Mouse (Mus musculus): ENCODE data around the gene Olfr180. TPM values are rescaled to one million over a fixed set of nuclear protein-coding genes. Genes with fewer than 3 reads are reported as not detected.

Gene Olfr180
- polyA plus RNA-seq (2015; fragmentation: Nextera tagmentation; extraction: Ambion mirVana) = not detected in 2 replicates

DNA sequence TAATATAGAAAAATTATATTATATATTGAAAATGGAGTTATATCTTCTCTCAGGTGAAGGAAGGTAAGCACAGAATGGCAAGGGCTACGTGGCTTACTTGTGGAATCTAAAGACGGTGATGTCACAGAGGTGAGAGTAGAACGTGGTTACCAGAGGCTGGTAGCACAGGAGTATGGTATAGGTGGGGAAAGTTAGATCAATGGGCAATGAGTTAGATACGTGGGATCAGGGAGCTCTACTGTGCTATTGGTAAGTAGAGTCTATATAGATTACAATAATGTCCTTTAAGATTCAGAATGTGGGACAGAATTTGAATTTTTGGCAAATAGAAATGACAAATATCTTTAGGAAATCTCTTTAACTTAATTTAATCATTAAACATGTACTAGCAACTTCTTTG is at the start of gene Olfr180:
Olfr180 (minus strand) TSS at position 101 of the 400 bp plus-strand sequence.
- no peaks in the 10 kb centered on the region for H3K27me3 ChIP-seq (ENCODE audit: control insufficient read depth, insufficient read depth, low read depth, low read length)
- WGBS = 73% methylated on average over 4 of the region's 4 CpGs
- no peak for ATAC-seq (ENCODE audit: low read depth)

DNA sequence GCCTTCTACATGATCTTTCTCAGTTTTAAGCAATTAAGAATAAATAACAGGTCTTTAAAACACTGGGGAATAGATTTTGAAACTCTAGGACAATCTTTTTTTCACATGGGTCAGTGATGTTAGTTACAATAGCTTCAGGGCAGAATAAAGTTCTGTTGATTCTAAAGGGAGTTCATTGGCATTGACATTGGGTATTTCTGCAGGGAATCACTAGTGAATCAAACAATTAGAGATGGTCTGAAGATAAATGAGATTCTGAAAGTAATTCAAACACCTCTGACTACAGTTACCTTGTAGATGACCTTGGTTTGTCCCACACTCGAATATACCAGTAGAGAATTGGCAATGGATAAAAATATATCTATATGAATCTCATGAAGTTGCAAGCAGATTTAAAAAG is 537 bp downstream of the Olfr180 start, which contains the start of gene Olfr181:
Olfr181 (minus strand) TSS at position 101 of the 400 bp plus-strand sequence.
- 51% methylated on average over 1 of the region's 1 CpGs for WGBS
- Histone ChIP-seq H3K27ac (ENCODE audit: low read length) (no peak within 1 kb of the TSS), H3K4me2 (ENCODE audit: low read depth, low read length) (no peak within 1 kb of the TSS), H3K36me3 (ENCODE audit: control insufficient read depth, insufficient read depth, low read length) (no peaks in the 10 kb centered on the region), H3K4me3 (ENCODE audit: low read length) (no peak within 1 kb of the TSS), H3K9ac (ENCODE audit: low read length) (no peak within 1 kb of the TSS), H3K4me1 (replicated peaks; ENCODE audit: control insufficient read depth, insufficient read depth, low read length) (no peaks in the 10 kb centered on the region), H3K27me3 (ENCODE audit: control insufficient read depth, insufficient read depth, low read depth, low read length) (no peaks in the 10 kb centered on the region), H3K9me3 (ENCODE audit: control insufficient read depth, low read length) (no peaks in the 10 kb centered on the region)
- no peak for ATAC-seq (ENCODE audit: low read depth)

More for the DNA sequence above, at the start of gene Olfr180:
- Histone ChIP-seq H3K4me3 (ENCODE audit: low read length) (no peak within 1 kb of the TSS), H3K27ac (ENCODE audit: low read length) (no peak within 1 kb of the TSS), H3K36me3 (ENCODE audit: control insufficient read depth, insufficient read depth, low read length) (no peaks in the 10 kb centered on the region), H3K4me1 (replicated peaks; ENCODE audit: control insufficient read depth, insufficient read depth, low read length) (no peaks in the 10 kb centered on the region), H3K9me3 (ENCODE audit: control insufficient read depth, low read length) (no peaks in the 10 kb centered on the region), H3K9ac (ENCODE audit: low read length) (no peak within 1 kb of the TSS), H3K4me2 (ENCODE audit: low read depth, low read length) (no peak within 1 kb of the TSS)

DNA sequence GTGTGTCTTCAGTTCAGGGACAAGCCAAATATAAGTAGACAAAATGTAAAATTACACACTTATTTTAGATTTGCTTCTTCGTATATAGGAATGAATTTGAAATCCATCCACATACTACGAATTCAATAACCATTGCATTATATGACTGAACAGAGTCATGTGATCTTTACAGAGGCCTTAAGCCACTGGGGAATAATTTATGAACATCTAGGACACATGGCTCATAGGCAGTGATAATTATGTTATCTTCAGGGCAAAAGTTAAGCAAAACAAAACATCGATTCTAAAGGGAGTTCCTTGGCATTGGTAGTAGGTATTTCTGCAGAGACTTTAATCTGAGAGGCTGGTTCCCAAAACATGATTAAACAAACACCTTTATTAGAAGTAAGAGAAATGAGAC is 37.2 kb downstream of the Olfr180 start, which contains the start of gene Olfr178:
Olfr178 (minus strand) TSS at position 101 of the 400 bp plus-strand sequence.
- H3K27me3 ChIP-seq (ENCODE audit: control insufficient read depth, insufficient read depth, low read depth, low read length) = no peaks in the 10 kb centered on the region
- no peak within 1 kb of the TSS for H3K27ac ChIP-seq (ENCODE audit: low read length)
- no peaks in the 10 kb centered on the region for H3K36me3 ChIP-seq (ENCODE audit: control insufficient read depth, insufficient read depth, low read length)
- H3K9me3 ChIP-seq (ENCODE audit: control insufficient read depth, low read length) = no peaks in the 10 kb centered on the region
- no peak for ATAC-seq (ENCODE audit: low read depth)
- no peak within 1 kb of the TSS for H3K4me2 ChIP-seq (ENCODE audit: low read depth, low read length)
- no peak within 1 kb of the TSS for H3K4me3 ChIP-seq (ENCODE audit: low read length)
- no peaks in the 10 kb centered on the region for H3K4me1 ChIP-seq (replicated peaks; ENCODE audit: control insufficient read depth, insufficient read depth, low read length)
- 76% methylated on average over 3 of the region's 3 CpGs for WGBS
- no peak within 1 kb of the TSS for H3K9ac ChIP-seq (ENCODE audit: low read length)

DNA sequence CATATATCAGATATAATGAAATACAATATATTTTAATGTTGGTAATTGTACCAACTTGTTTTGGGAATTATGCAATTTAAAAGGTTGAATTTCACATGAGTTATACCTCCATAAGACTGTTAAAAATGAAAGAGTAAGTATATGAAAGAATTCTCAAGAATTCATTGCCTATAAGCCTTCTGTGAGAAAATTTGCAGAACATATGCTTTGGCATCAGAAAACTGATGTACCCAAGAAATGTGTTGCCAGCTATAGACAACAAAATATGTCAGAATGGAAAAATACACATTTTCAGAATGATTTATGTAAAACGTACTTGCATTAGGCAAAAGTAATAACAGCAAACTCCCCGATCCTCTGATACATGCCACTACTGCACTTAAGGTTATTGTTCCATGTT is 44.8 kb downstream of the Olfr180 start:
- H3K9ac ChIP-seq (ENCODE audit: low read length) = no peak overlapping the region
- H3K36me3 ChIP-seq (ENCODE audit: control insufficient read depth, insufficient read depth, low read length) = no peaks in the 10 kb centered on the region
- H3K27ac ChIP-seq (ENCODE audit: low read length) = no peak overlapping the region
- H3K4me1 ChIP-seq (replicated peaks; ENCODE audit: control insufficient read depth, insufficient read depth, low read length) = no peaks in the 10 kb centered on the region
- ATAC-seq (ENCODE audit: low read depth) = no peak
- no peaks in the 10 kb centered on the region for H3K27me3 ChIP-seq (ENCODE audit: control insufficient read depth, insufficient read depth, low read depth, low read length)
- no peaks in the 10 kb centered on the region for H3K9me3 ChIP-seq (ENCODE audit: control insufficient read depth, low read length)
- WGBS = 95% methylated on average over 2 of the region's 2 CpGs
- no peak overlapping the region for H3K4me2 ChIP-seq (ENCODE audit: low read depth, low read length)
- H3K4me3 ChIP-seq (ENCODE audit: low read length) = no peak overlapping the region

DNA sequence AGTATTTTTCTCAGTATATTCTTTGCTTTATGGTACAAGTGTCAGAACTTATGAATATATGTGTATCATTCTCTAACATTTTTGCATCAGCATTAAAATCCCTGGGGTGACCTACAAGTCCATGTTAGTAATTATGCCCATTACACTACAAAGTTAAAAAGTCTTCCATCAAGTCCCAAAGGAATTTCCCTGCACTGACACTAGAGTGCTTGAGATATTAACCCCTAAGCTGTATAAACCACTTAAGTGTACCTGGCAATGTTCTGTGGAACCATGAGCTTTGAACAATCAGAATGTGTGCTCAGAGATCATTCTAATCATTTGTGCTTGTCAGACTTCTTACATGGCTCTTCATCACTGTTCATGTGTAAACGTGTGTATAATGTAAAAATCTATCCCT is 54.5 kb downstream of the Olfr180 start, which contains the start of gene Olfr177:
Olfr177 (minus strand) TSS at position 101 of the 400 bp plus-strand sequence.
- 29% methylated on average over 1 of the region's 1 CpGs for WGBS
- Histone ChIP-seq H3K9me3 (ENCODE audit: control insufficient read depth, low read length) (no peaks in the 10 kb centered on the region), H3K27ac (ENCODE audit: low read length) (no peak within 1 kb of the TSS), H3K4me3 (ENCODE audit: low read length) (no peak within 1 kb of the TSS), H3K9ac (ENCODE audit: low read length) (no peak within 1 kb of the TSS), H3K36me3 (ENCODE audit: control insufficient read depth, insufficient read depth, low read length) (no peaks in the 10 kb centered on the region), H3K4me1 (replicated peaks; ENCODE audit: control insufficient read depth, insufficient read depth, low read length) (no peaks in the 10 kb centered on the region), H3K4me2 (ENCODE audit: low read depth, low read length) (no peak within 1 kb of the TSS), H3K27me3 (ENCODE audit: control insufficient read depth, insufficient read depth, low read depth, low read length) (no peaks in the 10 kb centered on the region)
- ATAC-seq (ENCODE audit: low read depth) = no peak

Other genes with a start within 250 kb of the Olfr180 start
- 0.11 and 0.13 TPM in 2 replicates for gene Gpr15, start 210.3 kb downstream of the Olfr180 start, polyA plus RNA-seq (2015; fragmentation: Nextera tagmentation; extraction: Ambion mirVana)
- 113 and 114 TPM in 2 replicates for gene Cldnd1, start 201.5 kb downstream of the Olfr180 start, polyA plus RNA-seq (2015; fragmentation: Nextera tagmentation; extraction: Ambion mirVana)
- not detected in 2 replicates for gene Olfr172, start 166.2 kb downstream of the Olfr180 start, polyA plus RNA-seq (2015; fragmentation: Nextera tagmentation; extraction: Ambion mirVana)
- gene Olfr173, start 129.1 kb downstream of the Olfr180 start, polyA plus RNA-seq (2015; fragmentation: Nextera tagmentation; extraction: Ambion mirVana) = not detected in 2 replicates
- not detected in 2 replicates for gene Olfr175-ps1, start 102.6 kb downstream of the Olfr180 start, polyA plus RNA-seq (2015; fragmentation: Nextera tagmentation; extraction: Ambion mirVana)
- gene Olfr177, start 54.6 kb downstream of the Olfr180 start, polyA plus RNA-seq (2015; fragmentation: Nextera tagmentation; extraction: Ambion mirVana) = not detected in 2 replicates
- not detected in 2 replicates for gene Olfr178, start 37.3 kb downstream of the Olfr180 start, polyA plus RNA-seq (2015; fragmentation: Nextera tagmentation; extraction: Ambion mirVana)
- gene Olfr181, start 637 bp downstream of the Olfr180 start, polyA plus RNA-seq (2015; fragmentation: Nextera tagmentation; extraction: Ambion mirVana) = not detected in 2 replicates
- not detected in 2 replicates for gene Olfr183, start 66.0 kb upstream of the Olfr180 start, polyA plus RNA-seq (2015; fragmentation: Nextera tagmentation; extraction: Ambion mirVana)
- not detected in 2 replicates for gene Olfr186, start 100.9 kb upstream of the Olfr180 start, polyA plus RNA-seq (2015; fragmentation: Nextera tagmentation; extraction: Ambion mirVana)
- gene Olfr187, start 110.4 kb upstream of the Olfr180 start, polyA plus RNA-seq (2015; fragmentation: Nextera tagmentation; extraction: Ambion mirVana) = not detected in 2 replicates
- gene Olfr190, start 148.6 kb upstream of the Olfr180 start, polyA plus RNA-seq (2015; fragmentation: Nextera tagmentation; extraction: Ambion mirVana) = not detected in 2 replicates
- gene Olfr191, start 160.4 kb upstream of the Olfr180 start, polyA plus RNA-seq (2015; fragmentation: Nextera tagmentation; extraction: Ambion mirVana) = not detected in 2 replicates
- gene Olfr193, start 182.5 kb upstream of the Olfr180 start, polyA plus RNA-seq (2015; fragmentation: Nextera tagmentation; extraction: Ambion mirVana) = not detected in 2 replicates
- not detected in 2 replicates for gene Olfr194, start 191.7 kb upstream of the Olfr180 start, polyA plus RNA-seq (2015; fragmentation: Nextera tagmentation; extraction: Ambion mirVana)
- not detected in 2 replicates for gene Olfr195, start 217.7 kb upstream of the Olfr180 start, polyA plus RNA-seq (2015; fragmentation: Nextera tagmentation; extraction: Ambion mirVana)
- not detected in 2 replicates for gene Olfr196, start 241.1 kb upstream of the Olfr180 start, polyA plus RNA-seq (2015; fragmentation: Nextera tagmentation; extraction: Ambion mirVana)